Mouse (Mus musculus) common myeloid progenitor, adult 5-6 weeks (primary cell): ENCODE results near the gene Ndufaf7. TPM values are rescaled to one million over a fixed set of nuclear protein-coding genes. Genes with fewer than 3 reads are reported as not detected.
A peak's percentile ranks its signal among the peaks of the same experiment; 100 is the strongest.

Experiments
- ATAC-seq: replicated peaks from 2 replicates; pipeline ENCODE4 v1.8.0; 2016; ENCODE audit warnings: low read depth, mild to moderate bottlenecking, moderate TSS enrichment, inconsistent platforms; ENCODE audit not compliant: poor library complexity, severe bottlenecking
- total RNA-seq: library from RNA; stranded (forward); fragments of 200-1000, 187-1606 nt; gene quantifications from 2 replicates; pipeline ENCODE4 v1.2.3, GENCODE M21; 2017

The Ndufaf7 gene
- total RNA-seq, 1 experiment from 2014 or later: 44.0 TPM

DNA sequence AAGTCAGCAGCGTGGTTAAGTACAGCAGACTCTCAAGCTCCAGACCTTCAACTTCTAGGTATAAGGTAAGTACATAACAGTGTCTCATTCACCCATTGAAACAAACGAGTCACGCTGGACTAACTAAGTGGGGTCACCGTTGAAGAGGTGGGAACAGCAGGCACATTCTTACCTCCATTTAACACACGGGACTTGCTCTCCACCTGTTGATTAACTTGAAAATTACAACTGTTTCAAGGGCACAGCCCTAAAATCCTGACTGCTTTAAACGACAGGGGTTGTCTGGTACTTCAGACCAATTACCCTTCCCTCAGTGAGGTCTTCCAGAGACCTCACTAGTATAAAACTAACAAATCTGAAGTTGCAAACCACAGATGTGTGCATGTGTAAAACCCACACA is 22.5 kb downstream of the Ndufaf7 start:
- no peak for ATAC-seq

DNA sequence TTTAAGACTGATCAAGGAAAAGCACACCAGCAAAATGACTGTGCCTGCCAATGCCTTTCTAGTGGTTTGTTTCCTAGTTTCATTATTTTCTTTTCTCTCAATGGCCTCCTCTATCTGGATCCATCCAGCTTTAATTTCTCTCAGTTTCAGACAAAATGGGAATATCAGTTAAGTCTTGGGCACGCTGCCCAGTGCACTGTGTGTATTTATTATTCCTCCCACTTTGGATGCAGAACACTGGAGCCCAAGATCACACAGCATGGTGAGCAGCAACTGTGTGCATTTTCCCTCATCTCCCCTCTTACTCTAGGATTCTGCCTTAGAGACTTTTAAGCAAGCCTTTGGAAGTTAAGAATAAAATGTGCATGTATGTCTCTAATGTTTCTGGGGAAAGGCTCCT is 27.5 kb downstream of the Ndufaf7 start:
- ATAC-seq: no peak

DNA sequence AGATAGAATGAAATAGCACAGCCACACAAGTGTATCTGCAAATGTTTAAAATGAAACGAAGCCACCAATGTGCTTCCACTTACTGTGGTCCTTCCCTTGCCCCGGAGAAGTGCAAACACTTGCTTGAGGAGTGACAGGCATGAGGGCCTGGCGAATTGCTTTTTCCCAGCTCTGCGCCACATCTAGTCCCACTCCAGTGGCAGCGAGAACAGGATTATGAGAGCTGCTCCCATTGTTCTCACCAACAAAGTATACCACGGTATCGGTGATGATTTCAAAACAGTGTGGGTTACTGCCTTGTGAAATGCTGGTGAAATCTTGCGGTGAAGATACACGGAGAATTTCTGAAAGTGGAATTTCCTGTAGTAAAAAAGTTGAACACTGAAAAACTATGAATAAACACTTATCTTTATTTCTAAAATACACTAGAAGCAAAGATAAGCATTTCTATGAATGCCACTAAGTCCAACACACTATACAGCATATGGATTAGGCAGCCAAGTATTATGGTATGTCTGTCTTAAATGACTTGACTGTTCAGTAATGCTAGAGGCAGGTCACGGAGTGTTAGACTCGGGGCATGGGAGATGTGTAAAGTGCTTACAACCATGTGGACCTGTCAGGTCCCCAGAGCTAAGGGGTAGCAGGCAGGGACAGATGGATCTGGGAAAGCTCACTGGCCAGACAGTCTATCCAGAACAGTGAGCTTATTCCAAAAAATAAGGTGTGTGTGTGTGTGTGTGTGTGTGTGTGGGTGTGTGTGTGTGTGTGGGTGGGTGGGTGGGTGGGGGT is 29.4 kb downstream of the Ndufaf7 start:
- no peak for ATAC-seq

- ATAC-seq: no peak
These were observed 31.6 kb downstream of the Ndufaf7 start for GRCm38 (mm10) chr17:78968500-78968899.

- ATAC-seq: no peak
These were observed 46.2 kb downstream of the Ndufaf7 start for GRCm38 (mm10) chr17:78983166-78983565.

- ATAC-seq: no peak
These were observed 46.8 kb downstream of the Ndufaf7 start for GRCm38 (mm10) chr17:78983736-78984135.

DNA sequence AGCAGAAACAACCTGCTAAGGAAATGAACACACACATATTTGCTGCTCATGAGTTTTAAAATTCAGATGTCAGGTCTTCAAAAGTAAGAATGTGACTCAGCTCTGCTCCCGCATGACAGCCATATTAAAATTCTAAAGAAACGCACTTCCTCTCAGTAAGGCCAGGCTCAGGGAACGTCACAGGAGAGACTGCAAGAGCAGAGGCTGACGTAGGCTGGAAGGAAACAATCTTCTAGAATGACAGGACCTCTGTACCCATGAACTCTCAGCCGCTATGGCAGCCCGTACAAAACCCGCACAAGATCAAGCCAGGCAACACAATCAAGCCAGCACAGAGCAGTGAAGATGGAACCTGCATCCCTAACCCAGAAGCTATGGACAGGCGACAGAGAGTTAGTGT is 52.1 kb downstream of the Ndufaf7 start:
- ATAC-seq: 0 out of 2 replicates have a peak, but pooled peaks have one; percentile 45

GRCm38 (mm10) chr17:78991549-78991948 is 54.6 kb downstream of the Ndufaf7 start:
- ATAC-seq: no peak

DNA sequence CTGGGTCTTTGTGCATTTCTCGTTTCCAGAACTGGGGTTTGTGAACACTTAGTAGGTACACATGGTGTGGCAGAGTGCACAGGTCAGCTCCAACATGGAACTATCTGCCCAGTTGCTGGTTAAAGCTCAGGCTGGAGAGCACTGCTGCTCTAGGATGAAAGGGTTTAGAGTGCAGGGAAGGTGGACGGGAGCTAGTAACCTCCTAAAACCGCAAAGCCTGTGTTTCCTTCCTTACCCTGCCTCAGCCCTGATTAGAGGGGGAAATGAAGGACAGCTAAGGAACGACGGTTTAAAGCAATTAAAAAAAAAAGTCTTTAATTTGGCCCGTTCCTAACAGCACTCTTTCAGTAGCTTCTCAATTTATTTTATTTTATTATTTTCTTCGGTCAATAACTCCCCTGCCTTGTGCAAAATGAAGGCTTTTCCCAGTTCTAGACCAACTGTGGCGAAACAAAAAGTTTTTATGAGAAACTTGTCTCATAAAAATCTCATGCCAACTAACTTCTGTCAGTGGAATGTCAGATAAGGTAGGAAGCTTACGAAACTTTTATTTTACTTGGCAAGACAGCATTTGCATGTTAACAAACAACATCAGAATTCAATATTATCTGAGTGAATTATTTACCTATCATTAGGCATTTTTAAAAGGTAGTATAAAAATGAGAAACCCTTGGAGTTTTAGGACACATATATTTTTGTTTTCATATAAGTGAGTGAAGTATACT is 55.5 kb downstream of the Ndufaf7 start:
- ATAC-seq: peak; percentile 75

GRCm38 (mm10) chr17:78993670-78994069 is 56.7 kb downstream of the Ndufaf7 start:
- ATAC-seq: no peak

GRCm38 (mm10) chr17:78994382-78994781 is 57.4 kb downstream of the Ndufaf7 start:
- no peak for ATAC-seq

- ATAC-seq: peak; percentile 31; the same call in 1 of the 2 replicates
These were observed 58.2 kb downstream of the Ndufaf7 start for GRCm38 (mm10) chr17:78994931-78995820.

Other genes with a start within 250 kb of the Ndufaf7 start
- 21.3 and 50.8 TPM in 2 replicates for gene Strn, start 199.9 kb upstream of the Ndufaf7 start, total RNA-seq
- gene Heatr5b, start 101.8 kb upstream of the Ndufaf7 start, total RNA-seq: 18.8 and 26.5 TPM in 2 replicates
- gene Gpatch11, start 101.6 kb upstream of the Ndufaf7 start, total RNA-seq: 22.2 and 36.1 TPM in 2 replicates
- gene Eif2ak2, start 54.6 kb upstream of the Ndufaf7 start, total RNA-seq: 49.8 and 61.1 TPM in 2 replicates
- not detected in 2 replicates for gene Sult6b1, start 30.1 kb upstream of the Ndufaf7 start, total RNA-seq
- gene Cebpzos, start 20.6 kb upstream of the Ndufaf7 start, total RNA-seq: 54.9 and 65.9 TPM in 2 replicates
- 145 and 168 TPM in 2 replicates for gene Cebpz, start 70 bp upstream of the Ndufaf7 start, total RNA-seq
- 47.2 and 48.6 TPM in 2 replicates for gene Prkd3, start 83.7 kb downstream of the Ndufaf7 start, total RNA-seq
- 0.29 and 1.3 TPM in 2 replicates for gene Qpct, start 114.8 kb downstream of the Ndufaf7 start, total RNA-seq